Mouse (Mus musculus) liver, postnatal 0 days (tissue): ENCODE measurements around the gene Ccdc83.

Source experiments
- CTCF ChIP-seq: sonication (generic); IDR thresholded peaks from 2 replicates; pipeline ENCODE4 v1.5.1; 2016; ENCODE audit warnings: antibody characterized with exemption, low read depth
- EP300 ChIP-seq: IDR thresholded peaks from 2 replicates; pipeline ENCODE4 v1.6.1; 2016; ENCODE audit warnings: antibody characterized with exemption, low read depth, mild to moderate bottlenecking

DNA sequence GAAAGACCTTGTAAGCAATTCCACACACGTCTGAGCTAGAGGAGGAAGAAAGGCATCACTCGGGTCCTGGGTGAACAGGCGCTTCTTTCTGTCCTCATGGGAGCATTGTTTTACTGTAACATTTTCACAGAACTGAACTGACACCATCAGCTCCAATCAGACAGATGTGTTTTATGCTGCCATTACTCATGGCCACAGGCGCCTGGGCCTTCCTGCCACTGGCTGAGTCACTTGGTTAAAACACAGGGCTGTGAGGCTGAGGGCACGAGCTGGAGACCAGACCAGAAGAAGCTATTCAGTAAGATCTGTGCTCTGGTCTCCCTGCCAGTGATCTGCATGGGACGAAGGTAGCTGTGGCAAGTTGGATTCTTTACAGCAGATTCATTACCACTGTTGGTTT is 42.4 kb upstream of the Ccdc83 start:
- TF ChIP-seq CTCF (no peak), EP300 (no peak)
